ENCODE assay signal across 22 mouse cellular contexts in the genomic region with DNA sequence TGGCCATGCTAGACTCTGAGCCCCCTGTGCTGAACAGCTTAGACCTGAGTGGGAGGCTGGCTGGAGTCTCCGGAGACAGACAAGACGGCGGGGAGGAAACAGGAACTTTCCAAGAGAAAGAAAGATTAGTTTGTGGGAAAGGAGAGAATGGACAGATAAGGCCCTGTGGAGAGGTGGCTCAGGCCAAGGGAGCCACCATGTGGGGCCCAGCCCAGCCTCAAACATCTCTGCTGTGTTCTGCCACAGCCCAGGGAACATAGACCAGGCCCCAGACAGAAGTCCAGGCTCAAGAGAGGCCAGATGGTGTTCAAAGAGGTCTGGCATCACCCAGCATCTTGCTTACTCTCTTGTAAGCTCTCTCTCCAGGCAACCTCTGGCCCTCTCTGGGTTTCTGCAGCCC. TPM values are rescaled to one million over a fixed set of nuclear protein-coding genes. Genes with fewer than 3 reads are reported as not detected.
DNase-seq lines count a peak whose midpoint lies in the region; ATAC-seq and TF ChIP-seq lines count a peak whose summit lies in the region.
"Had no signal": no experiment of that assay in that cellular context is flagged by ENCODE, and none has a peak within 500 bp of the region (broad histone marks: within the 10 kb centered on the region; RNA-seq: fewer than 3 reads in every experiment).

No protein-coding gene starts in this region.

- no peak for TF ChIP-seq CTCF in heart, postnatal 0 days (IDR thresholded peaks at IDR 0.05; ENCODE audit: low read depth)
- TF ChIP-seq CTCF in liver, postnatal 0 days (IDR thresholded peaks at IDR 0.05; ENCODE audit: low read depth), result no peak

- 0 out of 2 replicates have a peak, but pooled peaks have one; percentile 25 for TF ChIP-seq EP300 in heart, postnatal 0 days (IDR thresholded peaks at IDR 0.05; ENCODE audit: low read depth)
- no peak for TF ChIP-seq EP300 in liver, postnatal 0 days (IDR thresholded peaks at IDR 0.05; ENCODE audit: low read depth)

- DNase-seq in heart, embryonic 10.5 days (ENCODE audit: low spot score), result no peak
- no peak for DNase-seq in heart, postnatal 25 days (ENCODE audit: low spot score)
- no peak for DNase-seq in heart, postnatal 0 days (ENCODE audit: low spot score)
- no peak for DNase-seq in heart, adult 18-20 months
- no peak for DNase-seq in liver, embryonic 11.5 days (ENCODE audit: low spot score)
- DNase-seq in liver, postnatal 0 days, result no peak
- DNase-seq in cerebellum, postnatal 4 days (ENCODE audit: low spot score in 2 of 2), result no peak
- DNase-seq: adrenal gland, postnatal 25 days; cerebellum, adult 11-12 months; cerebellum, postnatal 14 days; embryo, embryonic 11 days; gastrocnemius, adult 2 months; kidney, adult 8-10 months; kidney, postnatal 36 days; lung, adult 18-20 months; thymus, adult 18-20 months; thymus, postnatal 4 days had no signal

- ATAC-seq in heart, postnatal 0 days (ENCODE audit: insufficient read depth, low read depth), result peak; percentile 47; the same call in 1 of the 2 replicates
- peak; percentile 46; the same call in 1 of the 2 replicates for ATAC-seq in liver, embryonic 11.5 days (replicated peaks; ENCODE audit: low FRiP score)
- ATAC-seq in liver, postnatal 0 days, result no peak
- ATAC-seq in limb, embryonic 15.5 days (ENCODE audit: insufficient number of reproducible peaks, low FRiP score, low TSS enrichment, low read depth), result no peak
- ATAC-seq: CD4-positive, CD25-positive, alpha-beta regulatory T cell, adult 4 months had no signal

- H3K36me3 ChIP-seq in heart, embryonic 10.5 days, result peaks cover 17% of the 10 kb centered on the region; the same call in 1 of the 2 replicates
- no peaks in the 10 kb centered on the region for H3K36me3 ChIP-seq in heart, postnatal 0 days (replicated peaks; ENCODE audit: control insufficient read depth, insufficient read depth, low read length)
- H3K36me3 ChIP-seq in liver, embryonic 11.5 days (ENCODE audit: control insufficient read depth, insufficient read depth, low read length), result no peaks in the 10 kb centered on the region
- H3K36me3 ChIP-seq in liver, postnatal 0 days (replicated peaks; ENCODE audit: insufficient read depth, low read length), result no peaks in the 10 kb centered on the region
- H3K36me3 ChIP-seq in limb, embryonic 15.5 days, result peaks cover 12% of the 10 kb centered on the region
- H3K36me3 ChIP-seq: stomach, embryonic 15.5 days had no signal

- H3K4me3 ChIP-seq in heart, embryonic 10.5 days, result no peak overlapping the region
- no peak overlapping the region for H3K4me3 ChIP-seq in heart, postnatal 0 days (ENCODE audit: low read depth, low read length)
- no peak overlapping the region for H3K4me3 ChIP-seq in liver, embryonic 11.5 days (ENCODE audit: low read depth, low read length)
- no peak overlapping the region for H3K4me3 ChIP-seq in liver, postnatal 0 days (ENCODE audit: low read depth, low read length)
- no peak overlapping the region for H3K4me3 ChIP-seq in limb, embryonic 15.5 days
- H3K4me3 ChIP-seq: gastrocnemius, adult 2 months; stomach, embryonic 15.5 days had no signal

- intact Hi-C loops in heart, postnatal 25 days (cut with DNase I), result no loop called here

- H3K27me3 ChIP-seq in heart, embryonic 10.5 days (ENCODE audit: insufficient read depth, poor library complexity, severe bottlenecking), result peaks cover 16% of the 10 kb centered on the region; the same call in 1 of the 2 replicates
- H3K27me3 ChIP-seq in heart, postnatal 0 days (ENCODE audit: control insufficient read depth, insufficient read depth, low read length), result no peaks in the 10 kb centered on the region
- H3K27me3 ChIP-seq in liver, embryonic 11.5 days (replicated peaks; ENCODE audit: control insufficient read depth, insufficient read depth, low read length), result peaks cover 2% of the 10 kb centered on the region; the same call in 1 of the 2 replicates
- H3K27me3 ChIP-seq in liver, postnatal 0 days (ENCODE audit: insufficient read depth, low read length), result no peaks in the 10 kb centered on the region
- H3K27me3 ChIP-seq in limb, embryonic 15.5 days, result no peaks in the 10 kb centered on the region; the same call in 1 of the 2 replicates
- H3K27me3 ChIP-seq: stomach, embryonic 15.5 days had no signal

- peaks cover 76% of the 10 kb centered on the region for H3K4me1 ChIP-seq in heart, embryonic 10.5 days
- peaks cover 24% of the 10 kb centered on the region for H3K4me1 ChIP-seq in heart, postnatal 0 days (ENCODE audit: control insufficient read depth, insufficient read depth)
- 0 out of 2 replicates have a peak, but pooled peaks cover 4% of the 10 kb centered on the region for H3K4me1 ChIP-seq in liver, embryonic 11.5 days (replicated peaks; ENCODE audit: control insufficient read depth, insufficient read depth, low read length)
- no peaks in the 10 kb centered on the region for H3K4me1 ChIP-seq in liver, postnatal 0 days (ENCODE audit: insufficient read depth)
- peaks cover 57% of the 10 kb centered on the region for H3K4me1 ChIP-seq in limb, embryonic 15.5 days

- H3K9ac ChIP-seq in heart, postnatal 0 days (replicated peaks; ENCODE audit: low read depth, low read length), result no peak overlapping the region
- no peak overlapping the region for H3K9ac ChIP-seq in liver, embryonic 11.5 days (ENCODE audit: low read depth, low read length)
- no peak overlapping the region for H3K9ac ChIP-seq in liver, postnatal 0 days (replicated peaks)
- H3K9ac ChIP-seq in limb, embryonic 15.5 days, result no peak overlapping the region
- H3K9ac ChIP-seq: stomach, embryonic 15.5 days had no signal

- peak overlapping the region; percentile 79 for H3K27ac ChIP-seq in heart, embryonic 10.5 days
- 0 out of 2 replicates have a peak overlapping the region, but pooled peaks have one; percentile 18 for H3K27ac ChIP-seq in heart, postnatal 0 days (ENCODE audit: low read depth)
- peak overlapping the region; percentile 30; the same call in 1 of the 2 replicates for H3K27ac ChIP-seq in liver, embryonic 11.5 days (ENCODE audit: low read depth, low read length)
- no peak overlapping the region for H3K27ac ChIP-seq in liver, postnatal 0 days (ENCODE audit: low read depth)
- 0 out of 2 replicates have a peak overlapping the region, but pooled peaks have one; percentile 30 for H3K27ac ChIP-seq in limb, embryonic 15.5 days
- H3K27ac ChIP-seq: gastrocnemius, adult 2 months; stomach, embryonic 15.5 days had no signal

- no peaks in the 10 kb centered on the region for H3K9me3 ChIP-seq in heart, embryonic 10.5 days
- H3K9me3 ChIP-seq in heart, postnatal 0 days (replicated peaks; ENCODE audit: control insufficient read depth, low read length), result no peaks in the 10 kb centered on the region
- no peaks in the 10 kb centered on the region for H3K9me3 ChIP-seq in liver, embryonic 11.5 days (ENCODE audit: control insufficient read depth, low read length)
- H3K9me3 ChIP-seq in liver, postnatal 0 days (ENCODE audit: low read length), result no peaks in the 10 kb centered on the region
- no peaks in the 10 kb centered on the region for H3K9me3 ChIP-seq in limb, embryonic 15.5 days
- H3K9me3 ChIP-seq: stomach, embryonic 15.5 days had no signal

- 8% methylated on average over 3 of the region's 3 CpGs for WGBS in heart, embryonic 10.5 days
- WGBS in heart, postnatal 0 days, result 39% methylated on average over 3 of the region's 3 CpGs
- WGBS in liver, embryonic 11.5 days, result 38% methylated on average over 3 of the region's 3 CpGs
- 60% methylated on average over 3 of the region's 3 CpGs for WGBS in liver, postnatal 0 days (ENCODE audit: insufficient replicate concordance)
- WGBS in limb, embryonic 15.5 days, result 58% methylated on average over 3 of the region's 3 CpGs

- H3K4me2 ChIP-seq in heart, postnatal 0 days (ENCODE audit: low read depth, low read length), result no peak overlapping the region
- H3K4me2 ChIP-seq in liver, embryonic 11.5 days, result no peak overlapping the region
- no peak overlapping the region for H3K4me2 ChIP-seq in liver, postnatal 0 days (ENCODE audit: low read depth, low read length)
- no peak overlapping the region for H3K4me2 ChIP-seq in limb, embryonic 15.5 days
- H3K4me2 ChIP-seq: stomach, embryonic 15.5 days had no signal

RNA-seq across cellular contexts. Expression of gene Wnt11, which starts 22.2 kb away (rescaled TPM):
- 29.0 and 29.4 TPM in 2 replicates for polyA plus RNA-seq in heart, embryonic 10.5 days (2016; fragmentation: Nextera tagmentation; extraction: Ambion mirVana)
- 1 to 10 TPM; 4.1 to 4.6 TPM for total RNA-seq in heart, postnatal 25 days (2021)
- 22.9 and 33.9 TPM in 2 replicates for total RNA-seq in heart, postnatal 0 days (2014; rRNA removed; ENCODE audit: low replicate concordance)
- 4.3 and 4.4 TPM in 2 replicates for polyA plus RNA-seq in heart, postnatal 0 days (2015; fragmentation: Nextera tagmentation; extraction: Ambion mirVana)
- 1 to 10 TPM; 5.2 to 5.8 TPM for total RNA-seq in heart, adult 18-20 months (2021)
- polyA plus RNA-seq in liver, embryonic 11.5 days (2014; fragmentation: Nextera tagmentation; extraction: Ambion mirVana), result 7.5 and 8.0 TPM in 2 replicates
- 0.12 and 0.40 TPM in 2 replicates for polyA plus RNA-seq in liver, postnatal 0 days (2015; fragmentation: Nextera tagmentation; extraction: Ambion mirVana)
- polyA plus RNA-seq in limb, embryonic 15.5 days (2015; fragmentation: Nextera tagmentation; extraction: Ambion mirVana), result 23.2 and 29.1 TPM in 2 replicates
- total RNA-seq: granulocyte monocyte progenitor cell, adult 5-6 weeks; megakaryocyte-erythroid progenitor cell, adult 5-6 weeks had no signal
- polyA plus RNA-seq: CD4-positive, CD25-positive, alpha-beta regulatory T cell, adult 4 months had no signal

Comparison
In these comparisons a context has a peak if more than half of its experiments do, and no peak if none do; other contexts are left out.
1. ATAC-seq: peak in heart, postnatal 0 days (single experiment) and liver, embryonic 11.5 days (single experiment); none in liver, postnatal 0 days (single experiment) and limb, embryonic 15.5 days (single experiment).